Mouse (Mus musculus): ENCODE results near the gene Alpl. TPM values are rescaled to one million over a fixed set of nuclear protein-coding genes. Genes with fewer than 3 reads are reported as not detected.

Alpl gene
- polyA plus RNA-seq, 1 experiment from 2014 or later: 6.1 TPM

- no peak overlapping the region for H3K9ac ChIP-seq (replicated peaks; ENCODE audit: low read length)
- H3K4me2 ChIP-seq (ENCODE audit: low read length): no peak overlapping the region
- no peak for ATAC-seq (ENCODE audit: low FRiP score, low TSS enrichment)
- no peaks in the 10 kb centered on the region for H3K9me3 ChIP-seq (ENCODE audit: control insufficient read depth, low read length)
- no peak overlapping the region for H3K4me3 ChIP-seq (replicated peaks; ENCODE audit: low read depth, low read length)
- H3K36me3 ChIP-seq (ENCODE audit: control insufficient read depth, insufficient read depth, low read length): no peaks in the 10 kb centered on the region
- H3K27me3 ChIP-seq (ENCODE audit: control insufficient read depth, insufficient read depth, low read length): no peaks in the 10 kb centered on the region
- no peaks in the 10 kb centered on the region for H3K4me1 ChIP-seq (ENCODE audit: control insufficient read depth, insufficient read depth, low read length)
- WGBS: 87% methylated on average over 16 of the region's 16 CpGs
- no peak overlapping the region for H3K27ac ChIP-seq (replicated peaks; ENCODE audit: low read depth, low read length)
- no peak for DNase-seq
Observed at GRCm38 (mm10) chr4:137772438-137773056, 23.6 kb downstream of the Alpl start.

- no peaks in the 10 kb centered on the region for H3K36me3 ChIP-seq (ENCODE audit: control insufficient read depth, insufficient read depth, low read length)
Observed at GRCm38 (mm10) chr4:137771749-137772148, 24.4 kb downstream of the Alpl start.

GRCm38 (mm10) chr4:137770901-137771612, 25.1 kb downstream of the Alpl start:
- Histone ChIP-seq H3K4me3 (replicated peaks; ENCODE audit: low read depth, low read length) (no peak overlapping the region), H3K9me3 (ENCODE audit: control insufficient read depth, low read length) (no peaks in the 10 kb centered on the region), H3K9ac (replicated peaks; ENCODE audit: low read length) (no peak overlapping the region), H3K36me3 (ENCODE audit: control insufficient read depth, insufficient read depth, low read length) (no peaks in the 10 kb centered on the region), H3K27me3 (ENCODE audit: control insufficient read depth, insufficient read depth, low read length) (no peaks in the 10 kb centered on the region), H3K4me2 (ENCODE audit: low read length) (no peak overlapping the region), H3K27ac (replicated peaks; ENCODE audit: low read depth, low read length) (no peak overlapping the region), H3K4me1 (ENCODE audit: control insufficient read depth, insufficient read depth, low read length) (peaks cover 6% of the 10 kb centered on the region; the same call in 1 of the 2 replicates)
- ATAC-seq (ENCODE audit: low FRiP score, low TSS enrichment): no peak
- WGBS: 74% methylated on average over 14 of the region's 14 CpGs
- DNase-seq: no peak

More at GRCm38 (mm10) chr4:137771749-137772148, 24.4 kb downstream of the Alpl start:
- H3K9ac ChIP-seq (replicated peaks; ENCODE audit: low read length): no peak overlapping the region
- H3K9me3 ChIP-seq (ENCODE audit: control insufficient read depth, low read length): no peaks in the 10 kb centered on the region
- 81% methylated on average over 3 of the region's 3 CpGs for WGBS
- DNase-seq: no peak
- no peak overlapping the region for H3K4me3 ChIP-seq (replicated peaks; ENCODE audit: low read depth, low read length)
- no peak for ATAC-seq (ENCODE audit: low FRiP score, low TSS enrichment)
- H3K27ac ChIP-seq (replicated peaks; ENCODE audit: low read depth, low read length): no peak overlapping the region
- no peaks in the 10 kb centered on the region for H3K27me3 ChIP-seq (ENCODE audit: control insufficient read depth, insufficient read depth, low read length)
- no peaks in the 10 kb centered on the region for H3K4me1 ChIP-seq (ENCODE audit: control insufficient read depth, insufficient read depth, low read length)
- no peak overlapping the region for H3K4me2 ChIP-seq (ENCODE audit: low read length)

GRCm38 (mm10) chr4:137769635-137770034, 26.5 kb downstream of the Alpl start:
- WGBS: 62% methylated on average over 7 of the region's 7 CpGs
- Histone ChIP-seq H3K27me3 (ENCODE audit: control insufficient read depth, insufficient read depth, low read length) (no peaks in the 10 kb centered on the region), H3K4me2 (ENCODE audit: low read length) (no peak overlapping the region), H3K27ac (replicated peaks; ENCODE audit: low read depth, low read length) (no peak overlapping the region), H3K9ac (replicated peaks; ENCODE audit: low read length) (no peak overlapping the region), H3K9me3 (ENCODE audit: control insufficient read depth, low read length) (no peaks in the 10 kb centered on the region), H3K4me1 (ENCODE audit: control insufficient read depth, insufficient read depth, low read length) (peaks cover 17% of the 10 kb centered on the region), H3K4me3 (replicated peaks; ENCODE audit: low read depth, low read length) (no peak overlapping the region), H3K36me3 (ENCODE audit: control insufficient read depth, insufficient read depth, low read length) (no peaks in the 10 kb centered on the region)
- ATAC-seq (ENCODE audit: low FRiP score, low TSS enrichment): no peak
- no peak for DNase-seq

DNA sequence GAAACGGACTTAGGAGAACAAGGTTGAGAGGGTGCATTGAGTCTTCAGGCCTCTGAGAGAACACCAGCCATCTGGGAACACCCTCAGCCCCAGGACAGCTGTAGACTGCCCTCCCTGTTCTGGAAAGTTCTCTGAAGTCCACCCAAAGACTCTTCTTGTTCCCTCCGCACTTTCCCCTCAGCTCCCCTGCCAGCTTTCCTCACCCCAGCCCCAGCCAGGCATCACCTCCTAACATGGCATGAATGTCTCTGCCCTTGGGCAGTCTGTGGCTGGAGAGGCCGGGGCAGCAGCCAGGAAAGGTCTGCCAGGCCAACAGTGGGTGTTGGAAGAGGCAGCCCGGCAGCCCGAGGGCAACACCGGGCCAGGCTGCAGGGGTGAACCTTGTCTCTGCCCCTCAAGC, 27.4 kb downstream of the Alpl start:
- Histone ChIP-seq H3K9ac (replicated peaks; ENCODE audit: low read length) (no peak overlapping the region), H3K27me3 (ENCODE audit: control insufficient read depth, insufficient read depth, low read length) (no peaks in the 10 kb centered on the region), H3K4me2 (ENCODE audit: low read length) (no peak overlapping the region), H3K4me1 (ENCODE audit: control insufficient read depth, insufficient read depth, low read length) (peaks cover 17% of the 10 kb centered on the region), H3K9me3 (ENCODE audit: control insufficient read depth, low read length) (no peaks in the 10 kb centered on the region), H3K4me3 (replicated peaks; ENCODE audit: low read depth, low read length) (no peak overlapping the region), H3K36me3 (ENCODE audit: control insufficient read depth, insufficient read depth, low read length) (no peaks in the 10 kb centered on the region), H3K27ac (replicated peaks; ENCODE audit: low read depth, low read length) (no peak overlapping the region)
- no peak for ATAC-seq (ENCODE audit: low FRiP score, low TSS enrichment)
- 89% methylated on average over 6 of the region's 6 CpGs for WGBS
- DNase-seq: no peak

GRCm38 (mm10) chr4:137768381-137768780, 27.8 kb downstream of the Alpl start:
- Histone ChIP-seq H3K27ac (replicated peaks; ENCODE audit: low read depth, low read length) (no peak overlapping the region), H3K9ac (replicated peaks; ENCODE audit: low read length) (no peak overlapping the region), H3K4me1 (ENCODE audit: control insufficient read depth, insufficient read depth, low read length) (peaks cover 17% of the 10 kb centered on the region), H3K36me3 (ENCODE audit: control insufficient read depth, insufficient read depth, low read length) (no peaks in the 10 kb centered on the region), H3K27me3 (ENCODE audit: control insufficient read depth, insufficient read depth, low read length) (no peaks in the 10 kb centered on the region), H3K4me3 (replicated peaks; ENCODE audit: low read depth, low read length) (no peak overlapping the region), H3K4me2 (ENCODE audit: low read length) (no peak overlapping the region), H3K9me3 (ENCODE audit: control insufficient read depth, low read length) (no peaks in the 10 kb centered on the region)
- WGBS: 67% methylated on average over 5 of the region's 5 CpGs
- DNase-seq: no peak
- no peak for ATAC-seq (ENCODE audit: low FRiP score, low TSS enrichment)

GRCm38 (mm10) chr4:137766365-137766764, 29.8 kb downstream of the Alpl start:
- ATAC-seq (ENCODE audit: low FRiP score, low TSS enrichment) (no peak), DNase-seq (no peak)
- Histone ChIP-seq H3K9me3 (ENCODE audit: control insufficient read depth, low read length) (no peaks in the 10 kb centered on the region), H3K4me3 (replicated peaks; ENCODE audit: low read depth, low read length) (no peak overlapping the region), H3K4me1 (ENCODE audit: control insufficient read depth, insufficient read depth, low read length) (peaks cover 17% of the 10 kb centered on the region), H3K36me3 (ENCODE audit: control insufficient read depth, insufficient read depth, low read length) (no peaks in the 10 kb centered on the region), H3K4me2 (ENCODE audit: low read length) (no peak overlapping the region), H3K27ac (replicated peaks; ENCODE audit: low read depth, low read length) (peak overlapping the region; percentile 83), H3K27me3 (ENCODE audit: control insufficient read depth, insufficient read depth, low read length) (no peaks in the 10 kb centered on the region), H3K9ac (replicated peaks; ENCODE audit: low read length) (no peak overlapping the region)
- WGBS: 20% methylated on average over 5 of the region's 5 CpGs

GRCm38 (mm10) chr4:137765554-137765971, 30.6 kb downstream of the Alpl start:
- H3K9me3 ChIP-seq (ENCODE audit: control insufficient read depth, low read length): no peaks in the 10 kb centered on the region
- 3% methylated on average over 7 of the region's 7 CpGs for WGBS
- DNase-seq: peak; percentile 82
- H3K4me3 ChIP-seq (replicated peaks; ENCODE audit: low read depth, low read length): no peak overlapping the region
- H3K27me3 ChIP-seq (ENCODE audit: control insufficient read depth, insufficient read depth, low read length): no peaks in the 10 kb centered on the region
- peak; percentile 89 for ATAC-seq (ENCODE audit: low FRiP score, low TSS enrichment)
- peak overlapping the region; percentile 83 for H3K27ac ChIP-seq (replicated peaks; ENCODE audit: low read depth, low read length)
- H3K4me2 ChIP-seq (ENCODE audit: low read length): no peak overlapping the region
- no peaks in the 10 kb centered on the region for H3K36me3 ChIP-seq (ENCODE audit: control insufficient read depth, insufficient read depth, low read length)
- peak overlapping the region; percentile 4; the same call in 1 of the 2 replicates for H3K9ac ChIP-seq (replicated peaks; ENCODE audit: low read length)
- H3K4me1 ChIP-seq (ENCODE audit: control insufficient read depth, insufficient read depth, low read length): peaks cover 17% of the 10 kb centered on the region

- peaks cover 17% of the 10 kb centered on the region for H3K4me1 ChIP-seq (ENCODE audit: control insufficient read depth, insufficient read depth, low read length)
- no peak overlapping the region for H3K4me2 ChIP-seq (ENCODE audit: low read length)
- peak overlapping the region; percentile 83; the same call in 1 of the 2 replicates for H3K27ac ChIP-seq (replicated peaks; ENCODE audit: low read depth, low read length)
- no peaks in the 10 kb centered on the region for H3K9me3 ChIP-seq (ENCODE audit: control insufficient read depth, low read length)
- DNase-seq (no peak), ATAC-seq (ENCODE audit: low FRiP score, low TSS enrichment) (no peak)
- no peaks in the 10 kb centered on the region for H3K27me3 ChIP-seq (ENCODE audit: control insufficient read depth, insufficient read depth, low read length)
- H3K36me3 ChIP-seq (ENCODE audit: control insufficient read depth, insufficient read depth, low read length): no peaks in the 10 kb centered on the region
- no peak overlapping the region for H3K4me3 ChIP-seq (replicated peaks; ENCODE audit: low read depth, low read length)
- H3K9ac ChIP-seq (replicated peaks; ENCODE audit: low read length): no peak overlapping the region
- WGBS: 62% methylated on average over 3 of the region's 3 CpGs
Observed at GRCm38 (mm10) chr4:137764621-137765020, 31.6 kb downstream of the Alpl start.

Data from midbrain, embryonic 14.5 days (tissue).